Mouse (Mus musculus) lung, embryonic 15.5 days (tissue): Measurements from ENCODE around the gene Cyp19a1. TPM values are rescaled to one million over a fixed set of nuclear protein-coding genes. Genes with fewer than 3 reads are reported as not detected.

Source experiments
- ATAC-seq: fragments of 200-750 bp; cut with Nextera tagmentation; 2 replicates; pipeline ENCODE4 v1.8.0; 2017; ENCODE audit warnings: moderate number of reproducible peaks, borderline replicate concordance; ENCODE audit not compliant: low FRiP score, low TSS enrichment; ENCODE audit errors: extremely low read depth
- H3K27ac ChIP-seq: fragments of 300-500 bp; sonication (generic); 2 replicates; pipeline ENCODE4 v1.5.1; 2015; ENCODE audit warnings: moderate library complexity, mild to moderate bottlenecking, inconsistent platforms
- H3K27me3 ChIP-seq: fragments of 300-500 bp; sonication (generic); 2 replicates; pipeline ENCODE4 v1.6.1; 2015; ENCODE audit warnings: inconsistent platforms
- H3K36me3 ChIP-seq: fragments of 300-500 bp; sonication (generic); 2 replicates; pipeline ENCODE4 v1.6.1; 2015; ENCODE audit warnings: inconsistent platforms
- H3K4me1 ChIP-seq: fragments of 300-500 bp; sonication (generic); 2 replicates; pipeline ENCODE4 v1.6.1; 2015; ENCODE audit warnings: inconsistent platforms
- H3K4me2 ChIP-seq: fragments of 300-500 bp; sonication (generic); 2 replicates; pipeline ENCODE4 v1.6.1; 2015; ENCODE audit warnings: inconsistent platforms, mild to moderate bottlenecking, moderate library complexity
- H3K4me3 ChIP-seq: fragments of 300-500 bp; sonication (generic); 2 replicates; pipeline ENCODE4 v1.5.1; 2015; ENCODE audit warnings: mild to moderate bottlenecking, inconsistent platforms
- H3K9ac ChIP-seq: fragments of 300-500 bp; sonication (generic); 2 replicates; pipeline ENCODE4 v1.6.1; 2015; ENCODE audit warnings: inconsistent platforms
- H3K9me3 ChIP-seq: fragments of 300-500 bp; sonication (generic); 2 replicates; pipeline ENCODE4 v1.6.1; 2016; ENCODE audit warnings: inconsistent platforms
- WGBS: fragments of 180-500 bp; shearing (Covaris S2); methylation state at CpG from one replicate; pipeline ENCODE4 v1.1.7; 2015; 5-methylcytosine and 5-hydroxymethylcytosine counted together
- polyA plus RNA-seq: library from polyadenylated mRNA; unstranded; fragments of >200 nt; fragmentation: Nextera tagmentation; extraction: Ambion mirVana; gene quantifications from 2 replicates; pipeline ENCODE4 v1.2.1, GENCODE M21; 2015

Cyp19a1 gene
- polyA plus RNA-seq, 1 experiment from 2014 or later: not detected

DNA sequence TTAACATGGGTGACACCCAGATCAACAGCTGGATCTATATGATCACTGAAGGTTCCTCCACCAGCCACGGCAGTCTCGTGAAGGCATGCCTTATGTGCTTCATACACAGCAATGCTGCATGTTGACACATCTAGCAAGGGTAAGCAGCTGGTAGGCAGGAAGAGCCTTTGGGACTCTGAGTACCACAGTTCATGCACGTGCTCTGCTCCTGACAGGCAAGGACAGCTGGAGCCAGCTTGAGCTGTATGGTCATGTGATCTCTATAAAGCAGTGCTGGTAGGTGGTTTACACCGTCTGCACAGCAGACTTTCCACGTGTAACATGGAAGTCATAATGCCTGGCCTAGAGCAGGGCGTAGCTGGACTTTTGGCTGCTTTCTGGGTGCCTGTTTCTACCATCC, 2.1 kb upstream of the Cyp19a1 start:
- WGBS: 72% methylated on average over 6 of the region's 6 CpGs
- no peaks in the 10 kb centered on the region for H3K9me3 ChIP-seq
- H3K4me2 ChIP-seq: no peak overlapping the region
- no peak overlapping the region for H3K9ac ChIP-seq
- no peaks in the 10 kb centered on the region for H3K36me3 ChIP-seq
- no peak overlapping the region for H3K4me3 ChIP-seq
- H3K27ac ChIP-seq: no peak overlapping the region
- H3K27me3 ChIP-seq: no peaks in the 10 kb centered on the region
- no peaks in the 10 kb centered on the region for H3K4me1 ChIP-seq
- ATAC-seq: no peak

DNA sequence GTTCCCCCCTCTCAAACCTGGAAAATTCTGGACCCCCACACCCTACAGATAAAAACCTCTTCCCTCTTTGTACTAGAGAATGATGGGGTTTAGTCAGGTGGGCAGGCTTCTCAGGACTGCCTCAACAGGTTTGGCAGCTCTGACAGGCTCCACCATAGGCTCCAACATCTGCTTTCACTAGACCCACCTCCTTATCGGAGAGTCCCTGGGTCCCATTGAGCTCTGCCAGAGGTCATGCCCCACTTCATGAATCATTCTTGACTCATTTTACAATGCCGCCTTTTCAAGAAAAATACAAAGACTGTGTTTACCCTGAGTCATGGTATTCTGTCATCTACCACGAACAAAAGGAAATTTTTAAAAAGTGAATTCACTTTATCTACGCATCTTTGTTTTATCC, 3.2 kb downstream of the Cyp19a1 start:
- Histone ChIP-seq H3K4me2 (no peak overlapping the region), H3K9ac (no peak overlapping the region), H3K27me3 (no peaks in the 10 kb centered on the region), H3K9me3 (no peaks in the 10 kb centered on the region), H3K27ac (no peak overlapping the region), H3K36me3 (no peaks in the 10 kb centered on the region), H3K4me3 (no peak overlapping the region), H3K4me1 (no peaks in the 10 kb centered on the region)
- WGBS: 49% methylated on average over 4 of the region's 4 CpGs
- ATAC-seq: no peak

DNA sequence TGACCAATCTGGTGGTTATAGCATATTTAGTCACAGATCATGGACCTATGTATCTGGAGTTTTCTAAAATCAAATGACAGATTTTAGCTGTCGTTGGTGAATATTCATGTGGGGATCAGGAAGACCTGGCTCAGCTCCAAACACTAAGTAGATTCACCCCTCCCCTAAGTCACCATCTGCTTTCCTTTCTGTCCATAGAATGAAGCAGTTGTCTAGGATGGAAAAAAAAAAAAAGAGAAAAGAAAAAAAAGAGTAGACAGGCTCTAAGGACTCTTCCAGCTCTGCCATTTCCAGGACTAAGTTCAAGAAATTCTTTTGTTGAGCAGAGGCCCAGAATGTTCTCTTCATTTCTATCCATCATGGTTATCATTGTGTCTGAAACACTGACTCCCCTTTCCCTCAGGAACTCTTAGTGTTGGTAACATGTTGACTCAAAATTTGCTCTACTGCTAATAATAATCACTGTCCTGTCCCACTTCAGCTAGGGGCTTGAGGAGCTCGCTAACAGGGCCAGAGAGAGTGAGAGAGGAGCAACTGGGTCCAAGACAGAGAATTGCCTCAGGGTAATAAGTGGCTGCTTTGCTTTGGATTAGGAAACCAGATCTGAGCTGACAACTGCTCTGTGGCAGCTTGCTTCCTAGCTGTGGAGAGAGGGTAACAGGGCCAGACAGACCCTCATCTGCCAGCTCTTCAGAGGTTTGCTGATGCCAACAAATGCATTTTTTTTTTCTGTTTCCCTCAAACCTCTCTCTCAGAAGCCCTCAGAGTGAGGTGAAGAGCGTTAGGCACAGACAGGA, 22.8 kb downstream of the Cyp19a1 start:
- 53% methylated on average over 3 of the region's 3 CpGs for WGBS

GRCm38 (mm10) chr9:54227580-54227979, 40.3 kb downstream of the Cyp19a1 start:
- Histone ChIP-seq H3K36me3 (no peaks in the 10 kb centered on the region), H3K27me3 (no peaks in the 10 kb centered on the region), H3K4me3 (no peak overlapping the region), H3K9ac (no peak overlapping the region), H3K27ac (no peak overlapping the region), H3K4me2 (no peak overlapping the region), H3K9me3 (no peaks in the 10 kb centered on the region), H3K4me1 (no peaks in the 10 kb centered on the region)
- ATAC-seq: no peak
- WGBS: 57% methylated on average over 6 of the region's 6 CpGs

More for the DNA sequence above, 22.8 kb downstream of the Cyp19a1 start:
- H3K4me2 ChIP-seq: no peak overlapping the region
- no peaks in the 10 kb centered on the region for H3K9me3 ChIP-seq
- H3K4me3 ChIP-seq: no peak overlapping the region
- H3K36me3 ChIP-seq: no peaks in the 10 kb centered on the region
- no peak overlapping the region for H3K27ac ChIP-seq
- H3K27me3 ChIP-seq: no peaks in the 10 kb centered on the region
- no peak overlapping the region for H3K9ac ChIP-seq
- H3K4me1 ChIP-seq: no peaks in the 10 kb centered on the region
- no peak for ATAC-seq

GRCm38 (mm10) chr9:54216511-54216910, 51.4 kb downstream of the Cyp19a1 start:
- 70% methylated on average over 5 of the region's 5 CpGs for WGBS
- Histone ChIP-seq H3K36me3 (no peaks in the 10 kb centered on the region), H3K4me2 (no peak overlapping the region), H3K4me3 (no peak overlapping the region), H3K4me1 (no peaks in the 10 kb centered on the region), H3K27me3 (no peaks in the 10 kb centered on the region), H3K27ac (no peak overlapping the region), H3K9ac (no peak overlapping the region), H3K9me3 (no peaks in the 10 kb centered on the region)
- no peak for ATAC-seq

DNA sequence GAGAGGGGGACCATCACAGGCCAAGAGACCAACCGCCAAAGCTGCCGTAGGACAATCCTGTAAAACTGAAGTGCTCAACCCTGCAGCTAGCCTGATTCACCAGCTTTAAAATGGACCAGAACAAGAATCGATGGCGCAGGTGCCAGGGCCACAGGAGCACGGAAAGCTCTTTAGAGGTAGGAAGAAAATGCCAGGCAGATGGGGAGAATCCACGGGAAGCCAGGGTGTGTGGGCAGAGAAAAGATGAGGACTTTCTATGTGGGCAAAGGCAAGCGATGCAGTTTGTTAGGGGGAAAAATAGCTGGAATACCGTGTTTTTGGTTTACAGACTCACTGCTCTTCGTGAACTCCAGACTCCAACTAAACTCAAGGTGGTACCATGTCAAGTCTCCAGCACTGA, 53.0 kb downstream of the Cyp19a1 start:
- Histone ChIP-seq H3K9me3 (no peaks in the 10 kb centered on the region), H3K36me3 (no peaks in the 10 kb centered on the region), H3K4me1 (no peaks in the 10 kb centered on the region), H3K9ac (no peak overlapping the region), H3K27ac (no peak overlapping the region), H3K4me2 (no peak overlapping the region), H3K27me3 (no peaks in the 10 kb centered on the region), H3K4me3 (no peak overlapping the region)
- 83% methylated on average over 9 of the region's 9 CpGs for WGBS
- ATAC-seq: no peak

GRCm38 (mm10) chr9:54194790-54195189, 73.1 kb downstream of the Cyp19a1 start:
- 61% methylated on average over 5 of the region's 5 CpGs for WGBS
- ATAC-seq: no peak
- Histone ChIP-seq H3K27me3 (no peaks in the 10 kb centered on the region), H3K36me3 (no peaks in the 10 kb centered on the region), H3K4me1 (no peaks in the 10 kb centered on the region), H3K4me3 (no peak overlapping the region), H3K9me3 (no peaks in the 10 kb centered on the region), H3K4me2 (no peak overlapping the region), H3K27ac (no peak overlapping the region), H3K9ac (no peak overlapping the region)

DNA sequence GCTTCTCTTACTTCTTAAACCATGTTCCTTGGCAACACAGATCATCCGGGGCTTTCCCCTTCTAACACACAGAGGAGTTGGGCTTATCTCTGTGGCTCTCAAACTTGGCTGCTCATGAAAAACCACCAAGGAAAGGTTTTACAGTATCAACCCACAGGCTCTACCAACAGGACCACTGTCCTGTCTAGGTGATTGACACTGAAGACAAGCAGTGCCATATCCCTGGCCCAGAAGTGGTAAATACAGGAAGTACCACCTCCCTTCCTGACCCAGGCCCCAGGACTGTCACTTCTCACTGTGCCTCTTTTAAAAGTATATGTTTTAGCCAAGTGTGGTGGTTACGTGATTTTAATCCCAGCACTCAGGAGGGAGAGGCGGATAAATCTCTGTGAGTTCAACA, 76.5 kb downstream of the Cyp19a1 start:
- Histone ChIP-seq H3K36me3 (no peaks in the 10 kb centered on the region), H3K9me3 (no peaks in the 10 kb centered on the region), H3K27ac (no peak overlapping the region)

GRCm38 (mm10) chr9:54182484-54182883, 85.4 kb downstream of the Cyp19a1 start:
- H3K27ac ChIP-seq: no peak overlapping the region
- H3K9ac ChIP-seq: no peak overlapping the region
- H3K4me1 ChIP-seq: no peaks in the 10 kb centered on the region
- H3K36me3 ChIP-seq: no peaks in the 10 kb centered on the region
- no peaks in the 10 kb centered on the region for H3K27me3 ChIP-seq
- ATAC-seq: no peak
- no peak overlapping the region for H3K4me3 ChIP-seq
- 75% methylated on average over 7 of the region's 7 CpGs for WGBS
- H3K4me2 ChIP-seq: no peak overlapping the region
- no peaks in the 10 kb centered on the region for H3K9me3 ChIP-seq

More for the DNA sequence above, 76.5 kb downstream of the Cyp19a1 start:
- no peak overlapping the region for H3K4me2 ChIP-seq
- no peak overlapping the region for H3K9ac ChIP-seq
- H3K4me1 ChIP-seq: no peaks in the 10 kb centered on the region
- WGBS: 58% methylated on average over 3 of the region's 3 CpGs
- no peak for ATAC-seq
- no peaks in the 10 kb centered on the region for H3K27me3 ChIP-seq
- no peak overlapping the region for H3K4me3 ChIP-seq

DNA sequence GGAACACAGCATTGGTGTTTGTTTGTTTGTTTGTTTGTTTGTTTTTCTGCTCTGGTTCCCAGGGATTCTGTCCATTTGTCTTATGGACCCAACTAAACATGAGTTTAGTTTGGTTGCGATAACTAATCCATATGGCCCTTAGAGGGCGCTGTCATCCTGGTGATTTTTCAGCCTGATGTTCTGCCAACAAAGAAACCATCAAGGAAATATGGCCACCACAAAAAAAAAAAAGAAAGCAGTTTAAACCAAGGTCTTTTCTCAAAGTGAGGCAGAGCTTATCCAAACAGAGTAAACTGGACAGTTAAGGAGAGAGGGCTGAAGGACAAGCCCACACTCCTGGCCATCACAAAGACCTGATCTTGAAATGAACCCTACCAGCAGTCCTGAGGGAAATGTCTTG, 86.6 kb downstream of the Cyp19a1 start:
- Histone ChIP-seq H3K27ac (no peak overlapping the region), H3K4me2 (no peak overlapping the region), H3K4me3 (no peak overlapping the region), H3K9ac (no peak overlapping the region), H3K4me1 (no peaks in the 10 kb centered on the region), H3K9me3 (no peaks in the 10 kb centered on the region), H3K36me3 (no peaks in the 10 kb centered on the region), H3K27me3 (no peaks in the 10 kb centered on the region)
- ATAC-seq: no peak
- 11% methylated on average over 2 of the region's 2 CpGs for WGBS

GRCm38 (mm10) chr9:54180216-54180615, 87.7 kb downstream of the Cyp19a1 start:
- 72% methylated on average over 17 of the region's 17 CpGs for WGBS
- no peak overlapping the region for H3K9ac ChIP-seq
- no peaks in the 10 kb centered on the region for H3K36me3 ChIP-seq
- H3K4me3 ChIP-seq: no peak overlapping the region
- H3K27ac ChIP-seq: no peak overlapping the region
- H3K9me3 ChIP-seq: no peaks in the 10 kb centered on the region
- no peak for ATAC-seq
- H3K4me1 ChIP-seq: no peaks in the 10 kb centered on the region
- no peaks in the 10 kb centered on the region for H3K27me3 ChIP-seq
- no peak overlapping the region for H3K4me2 ChIP-seq

DNA sequence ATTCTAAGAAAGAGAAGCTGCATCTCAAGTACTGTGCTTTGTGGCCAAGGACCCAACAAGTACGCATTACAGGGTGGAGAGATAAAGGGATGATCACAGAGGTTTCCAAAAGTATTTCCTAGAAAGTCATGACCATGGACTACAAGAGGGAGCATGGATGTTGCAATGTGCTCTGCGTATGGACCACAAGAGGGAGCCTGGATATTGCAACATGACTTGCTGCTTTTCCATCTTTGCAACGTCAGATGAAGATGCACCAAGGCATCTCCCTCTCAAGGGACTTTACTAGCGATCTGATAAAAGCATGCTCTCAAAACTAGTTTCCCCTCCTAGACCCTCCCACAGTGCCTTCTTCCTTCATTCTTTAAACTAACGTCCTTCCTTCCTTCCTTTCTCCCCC, 98.4 kb downstream of the Cyp19a1 start:
- H3K27me3 ChIP-seq: no peaks in the 10 kb centered on the region
- H3K36me3 ChIP-seq: no peaks in the 10 kb centered on the region
- no peak overlapping the region for H3K4me3 ChIP-seq
- no peak overlapping the region for H3K27ac ChIP-seq
- 36% methylated on average over 5 of the region's 5 CpGs for WGBS
- H3K9ac ChIP-seq: no peak overlapping the region
- H3K4me2 ChIP-seq: no peak overlapping the region
- no peaks in the 10 kb centered on the region for H3K9me3 ChIP-seq
- H3K4me1 ChIP-seq: no peaks in the 10 kb centered on the region
- ATAC-seq: no peak

DNA sequence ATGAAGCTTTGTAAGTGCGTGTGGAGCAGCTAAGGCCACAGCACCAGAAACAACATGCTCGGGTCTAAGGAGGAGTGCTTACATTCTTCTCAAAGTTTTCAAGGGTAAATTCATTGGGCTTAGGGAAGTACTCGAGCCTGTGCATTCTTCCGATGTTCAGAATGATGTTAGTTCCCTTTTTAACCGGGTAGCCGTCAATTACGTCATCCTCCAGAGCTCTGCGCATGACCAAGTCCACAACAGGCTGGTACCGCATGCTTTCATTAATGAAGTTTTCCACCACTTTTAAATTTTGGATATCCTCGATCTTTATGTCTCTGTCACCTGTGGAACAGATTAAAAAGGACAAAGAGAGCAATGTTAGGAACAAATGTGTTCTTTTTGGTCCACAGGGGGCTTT, 99.5 kb downstream of the Cyp19a1 start:
- H3K27ac ChIP-seq: no peak overlapping the region
- no peak overlapping the region for H3K9ac ChIP-seq
- H3K9me3 ChIP-seq: no peaks in the 10 kb centered on the region
- no peaks in the 10 kb centered on the region for H3K27me3 ChIP-seq
- no peak for ATAC-seq
- H3K4me2 ChIP-seq: no peak overlapping the region
- no peaks in the 10 kb centered on the region for H3K4me1 ChIP-seq
- H3K4me3 ChIP-seq: no peak overlapping the region
- WGBS: 73% methylated on average over 10 of the region's 10 CpGs
- H3K36me3 ChIP-seq: no peaks in the 10 kb centered on the region
